Mouse (Mus musculus) embryonic fibroblast, embryonic 13.5 days (primary cell): ENCODE results near the gene Acot7. TPM values are rescaled to one million over a fixed set of nuclear protein-coding genes. Genes with fewer than 3 reads are reported as not detected.

Experiments
- H3K27ac ChIP-seq: 2 replicates; pipeline ENCODE4 v1.5.1; 2012; ENCODE audit warnings: low read length, control low read depth, inconsistent platforms; ENCODE audit not compliant: insufficient read depth
- H3K4me1 ChIP-seq: 2 replicates; pipeline ENCODE4 v1.6.1; 2011; ENCODE audit warnings: low read length; ENCODE audit not compliant: control insufficient read depth, insufficient read depth
- H3K4me3 ChIP-seq: 2 replicates; pipeline ENCODE4 v1.5.1; 2011; ENCODE audit warnings: mild to moderate bottlenecking, control low read depth, low read length; ENCODE audit not compliant: insufficient read depth
- CTCF ChIP-seq: IDR thresholded peaks from 2 replicates; pipeline ENCODE4 v1.5.1; 2011; ENCODE audit warnings: mild to moderate bottlenecking, control low read depth, low read length, moderate library complexity, borderline replicate concordance; ENCODE audit not compliant: insufficient read depth
- POLR2A ChIP-seq: IDR thresholded peaks from 2 replicates; pipeline ENCODE4 v1.6.1; 2011; ENCODE audit warnings: low read depth, mild to moderate bottlenecking, control low read depth, low read length, moderate library complexity
- polyA plus RNA-seq: library from polyadenylated mRNA; stranded (reverse); fragments of >200 nt; gene quantifications from 2 replicates; pipeline ENCODE4 v1.2.4, GENCODE M21; 2011; ENCODE audit warnings: low read depth; ENCODE audit not compliant: missing spikeins, insufficient read length

Acot7 gene
- polyA plus RNA-seq, 1 experiment, result 79.9 TPM

DNA sequence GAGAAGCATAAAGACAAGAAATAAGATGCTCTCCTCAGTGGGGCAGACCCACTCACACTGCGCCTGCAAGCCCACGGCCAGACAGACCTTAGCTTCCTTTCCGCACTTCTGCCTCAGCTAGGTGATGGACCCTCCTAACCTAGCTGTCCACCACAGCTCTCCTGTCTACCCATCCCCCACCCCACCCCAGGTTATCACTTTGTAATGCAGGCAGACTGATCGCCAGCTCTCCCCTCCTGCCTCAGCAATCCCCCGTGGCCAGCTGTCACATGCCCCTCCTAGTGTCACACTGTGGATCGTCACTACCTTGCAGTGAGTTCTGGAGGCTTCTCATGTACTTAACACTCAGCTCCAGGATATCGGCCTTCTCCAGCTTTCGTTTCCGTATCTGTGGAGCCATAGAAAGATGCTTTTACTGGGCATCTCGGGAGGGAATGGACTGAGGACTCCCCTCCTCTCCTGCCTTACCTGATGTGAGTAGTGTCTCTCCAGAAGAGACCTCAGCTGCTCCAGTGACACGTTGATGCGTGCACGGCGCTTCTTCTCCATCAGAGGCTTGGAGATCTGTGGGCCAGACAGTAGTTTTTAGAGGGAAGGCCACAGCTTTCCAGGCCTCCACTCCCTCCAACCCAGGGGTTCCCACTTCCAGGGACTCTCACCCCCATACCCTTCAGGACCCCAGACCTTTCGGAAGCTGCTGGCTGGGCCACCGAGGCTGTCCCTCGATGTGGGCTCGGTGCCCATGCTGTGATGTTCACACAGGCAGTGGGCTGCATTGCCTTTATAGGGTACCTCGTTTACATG, 109.6 kb downstream of the Acot7 start:
- H3K4me3 ChIP-seq, result no peak overlapping the region
- no peak for TF ChIP-seq CTCF
- no peak for TF ChIP-seq POLR2A

DNA sequence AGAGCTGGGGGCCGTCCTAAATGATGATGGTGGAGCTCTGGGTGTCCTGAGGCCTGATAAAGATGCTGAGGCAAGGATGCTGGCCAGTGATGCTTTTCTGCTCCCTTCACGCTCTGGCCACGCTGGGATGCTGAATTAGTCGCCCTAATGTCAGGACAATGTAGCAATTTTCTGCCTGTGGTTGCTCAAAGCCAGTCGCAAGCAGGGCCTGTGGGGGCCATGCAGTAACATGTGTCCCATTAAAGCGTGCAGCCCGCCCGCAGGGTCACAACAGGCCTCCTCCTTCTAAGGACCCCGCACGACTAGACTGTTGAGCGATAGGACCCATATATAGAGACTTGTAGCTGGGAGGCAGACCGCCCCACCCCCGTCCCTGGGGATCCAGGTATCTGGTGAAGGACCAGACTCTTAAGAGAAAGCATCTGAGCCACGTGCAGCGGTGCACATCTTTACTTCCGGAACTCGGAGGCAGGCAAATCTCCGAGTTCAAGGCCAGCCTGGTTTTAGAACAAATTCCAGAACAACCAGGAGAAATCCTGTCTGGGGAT, 110.5 kb downstream of the Acot7 start:
- no peaks in the 10 kb centered on the region for H3K4me1 ChIP-seq
- H3K4me3 ChIP-seq, result no peak overlapping the region
- no peak overlapping the region for H3K27ac ChIP-seq
- TF ChIP-seq CTCF, result no peak
- TF ChIP-seq POLR2A, result no peak

More for the DNA sequence above, 109.6 kb downstream of the Acot7 start:
- H3K27ac ChIP-seq, result no peak overlapping the region
- no peaks in the 10 kb centered on the region for H3K4me1 ChIP-seq

DNA sequence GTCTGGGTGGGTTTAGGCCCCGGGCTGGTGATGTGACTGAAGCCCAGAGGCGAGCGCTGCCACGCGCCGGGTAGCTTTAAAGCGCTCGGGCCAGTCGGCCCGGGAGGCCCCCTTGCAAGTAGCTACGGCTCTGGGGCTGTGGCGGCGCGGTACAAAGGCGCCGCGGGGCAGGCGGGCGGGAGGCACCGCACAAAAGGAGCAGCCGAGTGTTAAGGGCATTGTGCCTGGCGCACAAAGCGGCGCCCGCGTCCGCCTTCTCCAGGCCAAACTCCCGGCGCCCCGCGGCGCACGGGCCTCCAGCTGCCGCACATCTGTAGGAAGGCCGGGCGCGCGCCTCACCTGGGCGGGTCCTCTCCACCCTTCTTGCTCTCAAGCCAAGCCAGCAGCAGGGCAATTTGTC, 112.5 kb downstream of the Acot7 start:
- H3K4me3 ChIP-seq, result no peak overlapping the region
- H3K4me1 ChIP-seq, result peaks cover 3% of the 10 kb centered on the region; the same call in 1 of the 2 replicates
- TF ChIP-seq POLR2A (no peak), CTCF (no peak)
- no peak overlapping the region for H3K27ac ChIP-seq

DNA sequence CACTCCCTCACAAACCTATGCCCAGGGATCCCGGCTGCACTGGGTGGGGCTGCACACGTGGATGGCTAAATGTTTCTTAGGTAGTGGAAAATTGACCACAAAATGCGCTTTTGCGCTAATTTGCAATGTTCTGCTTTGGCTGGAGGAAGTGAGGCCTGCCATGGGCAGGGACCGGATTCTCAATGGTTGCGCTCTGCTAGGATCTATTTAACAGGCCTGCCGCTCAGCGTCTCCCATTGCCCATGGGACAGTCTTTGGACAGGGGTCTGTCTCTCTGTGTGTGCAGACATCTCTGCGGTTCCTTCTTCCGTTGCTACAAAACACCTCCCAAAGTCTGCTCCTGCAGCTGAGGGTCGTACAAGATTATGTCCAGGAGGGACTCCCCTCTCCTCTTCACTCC, 113.1 kb downstream of the Acot7 start:
- Histone ChIP-seq H3K4me3 (no peak overlapping the region), H3K27ac (no peak overlapping the region), H3K4me1 (peaks cover 3% of the 10 kb centered on the region; the same call in 1 of the 2 replicates)
- TF ChIP-seq POLR2A (no peak), CTCF (no peak)

DNA sequence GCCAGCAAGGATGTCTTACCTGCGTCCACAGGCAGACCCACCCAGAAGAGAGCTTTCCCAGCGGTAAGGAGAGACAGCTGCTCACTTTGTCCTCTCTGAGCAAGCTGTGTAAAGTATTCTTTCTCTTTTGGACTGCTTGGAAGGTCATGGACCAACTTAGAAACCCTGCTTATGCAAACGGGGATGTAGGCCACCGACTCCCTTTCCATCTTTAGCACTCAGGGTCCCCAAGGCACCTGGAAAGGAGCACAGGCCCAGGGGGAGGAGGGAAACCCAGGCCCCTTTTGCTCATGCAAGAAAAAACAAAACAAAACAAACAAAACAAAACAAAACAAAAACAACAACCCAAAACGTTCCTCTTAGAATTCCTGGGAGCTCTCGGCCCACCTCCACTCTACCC, 113.6 kb downstream of the Acot7 start, which contains the start of gene Hes3:
Gene Hes3 (minus strand): TSS at position 101 of the 400 bp plus-strand sequence.
- Histone ChIP-seq H3K4me3 (no peak within 1 kb of the TSS), H3K27ac (no peak within 1 kb of the TSS), H3K4me1 (peaks cover 3% of the 10 kb centered on the region; the same call in 1 of the 2 replicates)
- TF ChIP-seq CTCF (no peak), POLR2A (no peak)

DNA sequence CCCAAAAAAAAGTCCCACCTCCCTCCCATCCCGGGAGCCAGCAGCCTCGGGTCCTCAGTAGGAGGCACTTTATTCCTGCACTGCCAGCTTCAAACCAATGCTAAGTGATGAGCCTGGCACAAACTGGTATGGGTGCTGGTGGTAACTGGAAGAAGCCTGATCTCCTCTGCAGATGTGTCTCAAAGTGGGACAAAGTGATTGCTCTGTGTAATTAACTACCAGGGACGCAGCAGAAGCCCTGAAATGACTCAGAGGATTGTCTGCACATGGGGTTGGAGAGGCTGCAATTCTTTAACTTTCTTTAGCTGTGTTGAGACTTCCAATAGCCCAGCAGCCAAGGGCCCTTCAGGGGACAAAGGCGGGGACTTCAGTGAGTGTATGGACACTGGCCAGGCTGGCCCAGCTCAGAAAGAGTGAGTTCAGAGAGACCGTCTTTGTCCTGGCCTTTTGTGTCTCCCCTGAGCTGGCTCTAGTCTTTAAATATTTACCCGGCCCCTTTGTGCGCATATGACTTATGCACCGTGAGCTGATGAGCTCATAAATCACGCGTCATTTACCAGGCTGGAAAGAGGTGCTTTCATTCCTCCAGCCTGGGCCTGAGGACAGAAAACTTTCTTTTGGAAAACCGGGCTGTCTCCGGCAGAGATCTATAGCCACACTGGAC, 114.3 kb downstream of the Acot7 start:
- Histone ChIP-seq H3K4me1 (peaks cover 3% of the 10 kb centered on the region; the same call in 1 of the 2 replicates), H3K27ac (no peak overlapping the region), H3K4me3 (no peak overlapping the region)
- TF ChIP-seq CTCF (no peak), POLR2A (no peak)

DNA sequence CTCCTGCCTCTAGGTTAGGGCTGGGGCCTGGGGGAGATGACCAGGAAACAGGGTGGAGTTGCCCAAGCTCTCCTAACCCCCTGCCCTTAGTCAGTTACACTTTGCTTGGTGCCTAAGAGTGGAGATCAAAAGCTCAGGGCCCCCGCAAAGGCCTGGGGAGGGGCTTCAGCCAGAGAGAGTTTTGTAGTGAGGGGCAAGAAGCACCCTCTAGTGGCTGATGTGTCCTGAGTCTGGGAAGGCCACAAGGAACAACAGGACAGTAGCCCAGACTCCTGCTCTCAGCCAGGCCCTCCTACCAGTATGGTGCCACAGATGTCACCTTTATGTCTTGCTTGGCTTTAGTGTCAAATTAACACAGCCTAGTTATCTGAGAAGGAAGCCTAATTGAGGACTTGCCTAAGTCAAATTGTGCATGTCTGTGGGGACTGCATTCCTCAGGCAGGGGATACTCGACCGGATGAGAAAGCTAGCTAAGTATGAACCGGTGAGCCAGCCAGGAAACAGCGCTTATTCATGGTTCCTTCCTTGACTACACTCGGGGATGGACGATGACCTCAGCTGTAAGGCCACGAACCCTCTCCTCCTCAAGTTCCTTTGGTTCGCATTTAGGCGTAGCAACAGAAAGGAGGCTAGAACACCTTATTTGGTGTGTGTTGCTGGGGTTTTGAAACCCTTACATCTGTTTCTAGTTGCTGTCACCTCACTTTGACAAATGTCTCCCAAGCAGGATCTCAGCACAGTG, 116.4 kb downstream of the Acot7 start:
- peak overlapping the region; percentile 53; the same call in 1 of the 2 replicates for H3K27ac ChIP-seq
- TF ChIP-seq CTCF (peak; percentile 27; the same call in 1 of the 2 replicates), POLR2A (no peak)
- H3K4me1 ChIP-seq, result peaks cover 6% of the 10 kb centered on the region; the same call in 1 of the 2 replicates
- H3K4me3 ChIP-seq, result no peak overlapping the region

DNA sequence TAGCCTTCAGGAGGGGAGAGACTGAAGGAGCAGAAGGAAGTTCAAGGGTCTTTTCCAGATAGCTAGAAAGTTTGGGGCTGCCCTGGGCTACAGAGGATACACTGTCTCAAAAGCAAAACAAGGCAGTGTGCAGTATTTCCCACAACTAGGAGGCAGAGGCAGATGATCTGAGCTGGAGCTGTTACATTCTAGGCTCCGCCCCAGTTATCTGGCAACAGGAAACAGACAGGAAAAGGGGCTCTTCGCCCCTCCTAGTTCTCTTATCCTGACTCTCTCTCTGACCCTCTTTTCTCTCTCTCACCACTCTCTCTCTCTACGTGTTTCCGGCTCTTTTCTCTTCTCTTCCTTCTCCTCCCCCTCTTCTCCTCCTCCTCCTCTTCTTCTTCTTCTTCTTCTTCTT, 118.0 kb downstream of the Acot7 start:
- Histone ChIP-seq H3K4me3 (no peak overlapping the region), H3K4me1 (peaks cover 6% of the 10 kb centered on the region; the same call in 1 of the 2 replicates), H3K27ac (no peak overlapping the region)
- no peak for TF ChIP-seq POLR2A
- no peak for TF ChIP-seq CTCF

DNA sequence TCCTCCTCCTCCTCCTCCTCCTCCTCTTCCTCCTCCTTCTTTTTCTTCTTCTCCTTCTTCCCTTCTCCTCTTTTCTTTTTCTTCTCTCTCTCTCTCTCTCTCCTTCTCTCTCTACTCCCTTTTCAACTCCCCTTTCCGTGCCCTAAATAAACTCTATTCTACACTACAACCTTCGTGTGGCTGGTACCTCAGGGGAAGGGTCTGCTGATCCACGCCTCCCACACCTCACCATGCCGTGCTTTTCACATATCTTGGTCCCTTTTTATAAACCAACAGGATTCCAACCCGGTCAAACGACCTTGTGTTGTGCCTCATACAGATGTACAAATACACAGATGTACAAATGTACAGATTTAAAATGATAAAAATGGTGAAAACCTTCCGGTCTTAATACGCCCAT, 118.4 kb downstream of the Acot7 start:
- H3K4me3 ChIP-seq, result peak overlapping the region; percentile 68
- no peak for TF ChIP-seq POLR2A
- no peak for TF ChIP-seq CTCF
- peaks cover 6% of the 10 kb centered on the region; the same call in 1 of the 2 replicates for H3K4me1 ChIP-seq
- H3K27ac ChIP-seq, result peak overlapping the region; percentile 35; the same call in 1 of the 2 replicates
